Mouse (Mus musculus) kidney, embryonic 15.5 days (tissue): ENCODE data around the gene Sfxn2. TPM values are rescaled to one million over a fixed set of nuclear protein-coding genes. Genes with fewer than 3 reads are reported as not detected.
"Not testable (repeated sequence)": the region's sequence is repeated elsewhere in the genome, so short reads cannot be mapped to it uniquely, and the experiment has no call there.

Source experiments
- ATAC-seq: fragments of 200-750 bp; cut with Nextera tagmentation; replicated peaks from 2 replicates; pipeline ENCODE4 v1.8.0; 2017; ENCODE audit warnings: moderate TSS enrichment; ENCODE audit not compliant: low FRiP score
- H3K27ac ChIP-seq: fragments of 300-500 bp; sonication (generic); 2 replicates; pipeline ENCODE4 v1.5.1; 2015; ENCODE audit warnings: mild to moderate bottlenecking, inconsistent platforms
- H3K27me3 ChIP-seq: fragments of 300-500 bp; sonication (generic); 2 replicates; pipeline ENCODE4 v1.6.1; 2015; ENCODE audit warnings: inconsistent platforms
- H3K36me3 ChIP-seq: fragments of 300-500 bp; sonication (generic); 2 replicates; pipeline ENCODE4 v1.6.1; 2015; ENCODE audit warnings: inconsistent platforms
- H3K4me1 ChIP-seq: fragments of 300-500 bp; sonication (generic); 2 replicates; pipeline ENCODE4 v1.6.1; 2015; ENCODE audit warnings: inconsistent platforms
- H3K4me2 ChIP-seq: fragments of 300-500 bp; sonication (generic); 2 replicates; pipeline ENCODE4 v1.6.1; 2015; ENCODE audit warnings: moderate library complexity, mild to moderate bottlenecking, inconsistent platforms
- H3K4me3 ChIP-seq: fragments of 300-500 bp; sonication (generic); replicated peaks from 2 replicates; pipeline ENCODE4 v1.5.1; 2015; ENCODE audit warnings: mild to moderate bottlenecking, inconsistent platforms
- H3K9ac ChIP-seq: fragments of 300-500 bp; sonication (generic); 2 replicates; pipeline ENCODE4 v1.6.1; 2015; ENCODE audit warnings: mild to moderate bottlenecking, inconsistent platforms
- H3K9me3 ChIP-seq: fragments of 300-500 bp; sonication (generic); replicated peaks from 2 replicates; pipeline ENCODE4 v1.6.1; 2016; ENCODE audit warnings: inconsistent platforms
- WGBS: fragments of 180-500 bp; shearing (Covaris S2); methylation state at CpG from one replicate; pipeline ENCODE4 v1.1.7; 2015; ENCODE audit warnings: mixed read lengths; 5-methylcytosine and 5-hydroxymethylcytosine counted together
- polyA plus RNA-seq: library from polyadenylated mRNA; unstranded; fragments of >200 nt; fragmentation: Nextera tagmentation; extraction: Ambion mirVana; gene quantifications from 2 replicates; pipeline ENCODE4 v1.2.1, GENCODE M21; 2015

Sfxn2 gene
- polyA plus RNA-seq, 1 experiment from 2014 or later, result 33.0 TPM

GRCm38 (mm10) chr19:46552496-46552895, 20.7 kb upstream of the Sfxn2 start:
- Histone ChIP-seq H3K4me3 (no peak overlapping the region), H3K36me3 (peaks cover 76% of the 10 kb centered on the region), H3K4me1 (peaks cover 3% of the 10 kb centered on the region; the same call in 1 of the 2 replicates), H3K4me2 (no peak overlapping the region), H3K9me3 (no peaks in the 10 kb centered on the region), H3K27me3 (no peaks in the 10 kb centered on the region), H3K9ac (no peak overlapping the region), H3K27ac (no peak overlapping the region)
- ATAC-seq, result no peak
- 75% methylated on average over 4 of the region's 4 CpGs for WGBS

DNA sequence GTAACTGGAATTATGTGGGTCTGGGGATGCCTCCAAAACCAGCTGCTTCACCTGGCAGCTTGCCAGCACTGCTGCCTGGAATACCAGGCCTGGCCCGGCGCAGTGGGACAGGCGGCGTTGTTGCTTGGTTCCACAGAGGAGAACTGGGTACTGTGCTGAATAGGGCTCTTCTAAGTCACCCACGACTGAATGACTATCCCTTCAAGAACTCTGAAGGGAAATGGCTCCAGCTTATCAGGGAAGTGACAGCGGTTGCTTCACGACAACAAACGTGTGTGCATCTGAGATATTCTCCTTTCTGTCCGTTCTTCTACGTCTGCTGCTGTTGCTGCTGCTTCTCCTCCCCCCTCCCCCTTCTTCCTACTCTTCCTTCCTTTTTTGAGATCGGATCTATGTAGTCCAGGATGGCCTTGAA, 19.6 kb upstream of the Sfxn2 start:
- Histone ChIP-seq H3K4me1 (no peaks in the 10 kb centered on the region), H3K4me2 (no peak overlapping the region), H3K9me3 (no peaks in the 10 kb centered on the region), H3K27me3 (no peaks in the 10 kb centered on the region), H3K4me3 (no peak overlapping the region), H3K9ac (no peak overlapping the region), H3K27ac (no peak overlapping the region), H3K36me3 (peaks cover 77% of the 10 kb centered on the region)
- no peak for ATAC-seq
- 72% methylated on average over 11 of the region's 11 CpGs for WGBS

GRCm38 (mm10) chr19:46558009-46558408, 15.2 kb upstream of the Sfxn2 start:
- no peak overlapping the region for H3K9ac ChIP-seq
- H3K4me1 ChIP-seq, result no peaks in the 10 kb centered on the region
- no peak for ATAC-seq
- H3K4me3 ChIP-seq, result no peak overlapping the region
- WGBS, result 80% methylated on average over 8 of the region's 8 CpGs
- no peaks in the 10 kb centered on the region for H3K27me3 ChIP-seq
- H3K36me3 ChIP-seq, result peaks cover 55% of the 10 kb centered on the region
- H3K27ac ChIP-seq, result no peak overlapping the region
- H3K9me3 ChIP-seq, result no peaks in the 10 kb centered on the region
- H3K4me2 ChIP-seq, result no peak overlapping the region

GRCm38 (mm10) chr19:46558631-46559030, 14.5 kb upstream of the Sfxn2 start:
- H3K9ac ChIP-seq, result no peak overlapping the region

DNA sequence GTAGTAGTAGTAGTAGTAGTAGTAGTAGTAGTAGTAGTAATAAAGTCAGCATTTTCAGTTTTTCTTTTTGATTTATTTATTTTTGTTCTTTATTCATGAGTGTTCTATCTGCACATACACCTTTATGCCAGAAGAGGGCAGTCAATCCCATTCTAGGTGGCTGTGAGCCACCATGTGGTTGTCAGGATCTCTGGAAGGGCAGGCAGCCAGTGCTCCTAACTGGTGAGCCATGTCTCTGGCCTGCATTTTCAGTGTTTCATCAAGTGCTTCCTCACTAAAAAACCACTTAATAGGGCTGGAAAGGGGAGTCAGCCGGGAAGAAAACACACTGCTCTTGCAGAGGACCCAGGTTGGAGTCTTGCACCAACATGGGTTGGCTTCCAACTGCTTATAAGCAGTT, 11.0 kb upstream of the Sfxn2 start:
- no peaks in the 10 kb centered on the region for H3K27me3 ChIP-seq
- H3K36me3 ChIP-seq, result peaks cover 20% of the 10 kb centered on the region
- no peak overlapping the region for H3K4me3 ChIP-seq
- H3K9me3 ChIP-seq, result no peaks in the 10 kb centered on the region
- no peak for ATAC-seq
- H3K9ac ChIP-seq, result no peak overlapping the region
- no peak overlapping the region; the same call in 1 of the 2 replicates for H3K27ac ChIP-seq
- no peak overlapping the region for H3K4me2 ChIP-seq
- H3K4me1 ChIP-seq, result no peaks in the 10 kb centered on the region
- 28% methylated on average over 1 of the region's 1 CpGs for WGBS

More at GRCm38 (mm10) chr19:46558631-46559030, 14.5 kb upstream of the Sfxn2 start:
- no peaks in the 10 kb centered on the region for H3K9me3 ChIP-seq
- H3K36me3 ChIP-seq, result peaks cover 51% of the 10 kb centered on the region
- no peaks in the 10 kb centered on the region for H3K4me1 ChIP-seq
- WGBS, result 78% methylated on average over 12 of the region's 12 CpGs
- no peaks in the 10 kb centered on the region for H3K27me3 ChIP-seq
- 0 out of 2 replicates have a peak overlapping the region, but pooled peaks have one; percentile 4 for H3K27ac ChIP-seq
- H3K4me2 ChIP-seq, result no peak overlapping the region
- no peak for ATAC-seq
- no peak overlapping the region for H3K4me3 ChIP-seq

DNA sequence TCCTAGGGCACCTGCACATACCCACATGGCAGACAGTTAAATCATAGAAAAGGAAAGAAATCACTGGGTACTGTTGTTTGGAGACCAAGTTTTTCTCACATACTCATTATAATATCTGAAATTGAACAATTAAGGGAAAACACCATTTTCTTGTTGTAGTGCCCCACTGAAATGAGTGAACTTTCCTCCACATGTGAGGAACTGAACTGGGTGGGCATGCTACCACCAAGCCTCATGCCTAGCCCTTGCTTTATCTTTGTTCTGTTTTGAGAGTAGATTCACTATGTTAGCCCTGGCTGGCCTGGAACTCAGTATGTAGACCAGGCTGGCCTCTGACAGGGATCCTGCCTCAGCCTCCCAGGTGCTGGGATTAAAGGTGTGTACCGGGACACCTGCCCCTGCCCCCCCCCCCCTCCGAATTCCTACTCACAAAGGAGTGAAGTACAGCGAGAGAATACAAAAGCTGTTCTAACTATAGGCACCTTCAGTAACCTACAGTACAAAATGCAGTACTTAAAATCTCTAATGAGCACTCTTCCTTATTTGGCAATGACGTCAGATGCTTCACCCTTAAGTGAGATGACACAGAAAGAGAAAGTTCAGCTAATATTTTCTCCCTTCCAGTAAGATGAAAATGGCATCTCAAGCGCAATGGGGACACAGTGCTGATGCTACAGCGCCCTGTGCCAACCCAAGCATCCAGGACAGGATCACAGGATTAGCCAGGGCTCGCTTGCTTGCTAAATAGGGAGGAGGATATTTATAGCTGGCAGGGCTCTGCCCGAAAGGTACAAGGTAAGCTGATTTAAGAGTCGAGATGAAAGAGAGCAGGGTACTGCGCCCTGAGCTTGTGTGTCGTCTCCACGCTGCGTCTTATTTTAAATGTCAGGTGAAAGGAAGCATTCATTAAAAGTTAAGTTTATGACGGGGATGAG, 10.3 kb upstream of the Sfxn2 start:
- no peaks in the 10 kb centered on the region for H3K27me3 ChIP-seq
- H3K27ac ChIP-seq, result no peak overlapping the region; the same call in 1 of the 2 replicates
- no peak for ATAC-seq
- H3K9me3 ChIP-seq, result no peaks in the 10 kb centered on the region
- 81% methylated on average over 14 of the region's 14 CpGs for WGBS
- no peaks in the 10 kb centered on the region for H3K4me1 ChIP-seq
- H3K4me3 ChIP-seq, result no peak overlapping the region
- H3K9ac ChIP-seq, result no peak overlapping the region
- H3K36me3 ChIP-seq, result peaks cover 13% of the 10 kb centered on the region
- H3K4me2 ChIP-seq, result no peak overlapping the region

- Histone ChIP-seq H3K27ac (no peak overlapping the region), H3K27me3 (no peaks in the 10 kb centered on the region), H3K4me3 (no peak overlapping the region), H3K36me3 (peaks cover 9% of the 10 kb centered on the region; the same call in 1 of the 2 replicates), H3K9me3 (no peaks in the 10 kb centered on the region), H3K4me1 (no peaks in the 10 kb centered on the region), H3K9ac (no peak overlapping the region), H3K4me2 (no peak overlapping the region)
- no peak for ATAC-seq
- WGBS, result 77% methylated on average over 4 of the region's 4 CpGs
Observed at GRCm38 (mm10) chr19:46563603-46564002, 9.6 kb upstream of the Sfxn2 start.

DNA sequence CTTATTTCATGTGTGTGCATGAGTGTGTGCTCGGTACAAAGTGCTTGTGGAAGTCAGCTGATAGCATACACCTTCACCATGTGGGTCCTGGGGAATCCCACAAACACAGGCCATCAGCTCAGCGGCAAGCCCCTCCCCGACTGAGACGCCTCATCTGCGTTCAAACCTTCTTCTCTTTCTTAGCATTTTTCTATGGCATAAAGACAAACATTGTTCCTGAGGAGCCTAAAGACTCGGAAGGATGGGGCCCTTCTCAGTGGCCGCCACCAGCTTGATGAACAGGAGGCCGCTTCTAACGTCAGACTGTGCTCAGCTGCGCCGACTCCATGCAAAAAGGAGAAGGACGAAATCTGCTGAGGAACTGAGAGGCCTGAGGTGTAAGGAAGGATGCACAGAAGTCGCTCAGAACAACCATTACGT, 9.1 kb upstream of the Sfxn2 start:
- Histone ChIP-seq H3K9ac (no peak overlapping the region), H3K4me3 (no peak overlapping the region), H3K9me3 (no peaks in the 10 kb centered on the region), H3K4me1 (no peaks in the 10 kb centered on the region), H3K4me2 (no peak overlapping the region), H3K36me3 (peaks cover 9% of the 10 kb centered on the region; the same call in 1 of the 2 replicates), H3K27me3 (no peaks in the 10 kb centered on the region), H3K27ac (no peak overlapping the region)
- WGBS, result 88% methylated on average over 14 of the region's 14 CpGs
- ATAC-seq, result no peak

- peak overlapping the region; percentile 65 for H3K4me3 ChIP-seq
- not testable (repeated sequence) for ATAC-seq, H3K36me3 ChIP-seq, H3K9me3 ChIP-seq, H3K27ac ChIP-seq, H3K27me3 ChIP-seq
- 0 out of 2 replicates have a peak overlapping the region, but pooled peaks have one; percentile 59 for H3K9ac ChIP-seq
- 83% methylated on average over 3 of the region's 3 CpGs for WGBS
- peak overlapping the region; percentile 70 for H3K4me2 ChIP-seq
- H3K4me1 ChIP-seq, result peaks cover 31% of the 10 kb centered on the region
Observed at GRCm38 (mm10) chr19:46571211-46571877, 1.8 kb upstream of the Sfxn2 start.

- Histone ChIP-seq H3K27ac (no peak overlapping the region), H3K9ac (peak overlapping the region; percentile 59), H3K9me3 (no peaks in the 10 kb centered on the region), H3K4me3 (peak overlapping the region; percentile 65), H3K36me3 (no peaks in the 10 kb centered on the region), H3K4me2 (peak overlapping the region; percentile 70), H3K27me3 (no peaks in the 10 kb centered on the region), H3K4me1 (peaks cover 33% of the 10 kb centered on the region)
- no peak for ATAC-seq
- WGBS, result 20% methylated on average over 10 of the region's 10 CpGs
Observed at GRCm38 (mm10) chr19:46571878-46572244, 1.3 kb upstream of the Sfxn2 start.

DNA sequence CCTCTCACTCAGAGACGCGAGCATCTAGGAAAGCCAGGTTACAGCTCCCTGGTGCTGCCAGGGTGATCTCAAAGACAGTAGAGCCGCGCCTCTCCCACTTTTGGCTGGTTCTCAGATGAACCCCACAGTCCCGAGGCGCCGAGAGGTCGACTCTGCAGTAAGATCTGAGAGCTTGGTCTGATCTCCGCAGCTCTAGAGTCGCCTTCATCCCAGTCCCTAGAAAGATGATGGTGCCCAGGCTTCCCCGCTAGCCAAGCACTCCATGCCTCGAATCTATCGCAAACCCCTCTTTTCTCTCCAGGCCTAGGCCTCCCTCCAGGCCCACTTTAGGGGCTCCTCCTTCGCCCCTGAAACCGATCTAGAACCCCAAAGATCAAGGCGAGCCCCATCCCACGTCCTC, 617 bp upstream of the Sfxn2 start:
- Histone ChIP-seq H3K27me3 (no peaks in the 10 kb centered on the region), H3K27ac (peak overlapping the region; percentile 78), H3K9me3 (no peaks in the 10 kb centered on the region), H3K4me1 (peaks cover 33% of the 10 kb centered on the region), H3K4me3 (peak overlapping the region; percentile 65), H3K36me3 (no peaks in the 10 kb centered on the region), H3K4me2 (peak overlapping the region; percentile 70), H3K9ac (peak overlapping the region; percentile 59)
- no peak; the same call in 1 of the 2 replicates for ATAC-seq
- under 1% methylated on average over 17 of the region's 17 CpGs for WGBS

- Histone ChIP-seq H3K4me2 (peak overlapping the region; percentile 85), H3K9ac (peak overlapping the region; percentile 74), H3K4me1 (peaks cover 37% of the 10 kb centered on the region), H3K4me3 (peak overlapping the region; percentile 65), H3K36me3 (no peaks in the 10 kb centered on the region), H3K9me3 (no peaks in the 10 kb centered on the region), H3K27me3 (no peaks in the 10 kb centered on the region), H3K27ac (no peak overlapping the region)
- ATAC-seq, result no peak
- 47% methylated on average over 6 of the region's 6 CpGs for whole genome bisulfite sequencing
Observed at GRCm38 (mm10) chr19:46573990-46574389, 825 bp downstream of the Sfxn2 start.
